Mouse (Mus musculus) T-helper 2 cell (primary cell): ENCODE measurements around the gene Snrpd3.
"Not testable (repeated sequence)": the region's sequence is repeated elsewhere in the genome, so short reads cannot be mapped to it uniquely, and the experiment has no call there.

Source experiments
- in situ Hi-C: fragments of 300-600 bp; cut with MboI, MseI; formaldehyde crosslinking; loops from one replicate; pipeline ENCODE4 v1.15.1; 2025; ENCODE audit warnings: high pct_unique_total_duplicates

Gene Snrpd3

DNA sequence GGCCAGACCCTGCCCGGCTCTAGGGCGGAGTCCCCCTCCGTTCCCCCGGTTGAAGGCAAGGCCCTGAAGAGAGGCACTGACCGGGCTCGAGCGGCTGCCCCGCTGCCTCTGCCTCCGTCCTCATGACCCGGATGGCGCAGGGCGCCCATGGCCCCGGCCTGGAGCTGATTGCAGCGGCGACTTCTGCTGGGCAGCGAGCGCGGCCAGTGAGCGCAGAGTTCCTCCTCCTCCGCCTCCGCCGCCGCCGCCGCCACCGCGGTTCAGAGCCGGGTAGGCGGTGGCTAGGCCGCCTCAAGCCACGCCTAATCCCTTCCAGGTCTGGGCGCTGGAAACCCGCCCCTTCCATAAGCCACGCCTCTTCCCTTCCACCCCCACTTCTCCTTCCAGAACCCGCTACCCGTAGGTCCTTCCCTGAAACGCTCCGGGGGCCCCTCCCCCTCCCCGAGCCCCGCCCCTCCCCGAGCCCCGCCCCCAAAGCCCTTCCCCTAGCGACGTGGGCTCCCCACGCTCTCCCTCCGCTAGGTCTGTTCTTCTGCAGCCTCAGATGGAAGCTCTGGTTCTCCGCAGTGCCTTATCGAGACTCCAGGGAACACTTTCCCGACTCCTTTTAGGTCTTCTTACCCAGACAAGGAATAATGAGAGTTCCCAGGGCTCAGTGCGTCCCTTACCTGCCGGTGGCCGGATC, at the start of gene Snrpd3:
Gene Snrpd3, plus strand, starts transcription at position 479 of the 685 bp plus-strand sequence.
- in situ Hi-C loops, result no loop called here

DNA sequence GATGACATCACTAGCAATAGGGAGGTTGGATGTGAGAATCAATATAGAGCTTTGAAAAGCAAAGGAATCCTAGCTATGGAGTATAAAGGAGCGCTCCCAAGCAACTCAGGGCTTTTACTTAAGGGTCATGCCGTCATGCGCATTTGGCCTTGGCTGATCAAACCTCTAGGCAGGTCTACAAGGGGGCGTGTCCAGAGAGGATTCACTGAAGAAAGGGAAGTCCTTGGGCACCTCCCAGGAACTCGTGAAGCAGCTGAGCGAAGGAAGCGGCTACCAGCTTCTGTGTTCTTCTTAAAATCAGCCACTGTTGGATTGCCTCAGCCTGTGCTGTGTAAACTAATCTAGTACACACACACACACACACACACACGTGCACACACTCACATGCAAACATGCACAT, 43.9 kb upstream of the Snrpd3 start:
- in situ Hi-C loops, result no loop called here

DNA sequence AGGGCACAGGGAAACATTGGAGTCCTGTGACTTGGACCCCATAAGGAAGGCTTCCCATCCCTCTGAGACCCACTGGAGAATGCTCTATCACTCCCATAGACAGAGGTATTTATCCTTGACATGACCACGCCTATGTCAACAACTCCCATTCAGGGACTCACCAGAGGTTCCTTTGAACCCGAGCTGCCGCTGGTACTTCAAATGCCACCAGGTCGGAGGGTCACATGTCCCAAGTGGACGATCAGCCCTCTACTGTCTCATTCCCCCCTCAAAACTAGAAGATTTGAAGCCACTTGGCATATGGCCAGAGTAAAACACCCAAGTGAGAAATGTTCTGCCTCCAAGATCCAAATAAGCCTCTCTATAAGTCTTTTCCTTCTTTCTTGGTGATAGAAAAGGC, 42.8 kb upstream of the Snrpd3 start:
- in situ Hi-C loops, result no loop called here

DNA sequence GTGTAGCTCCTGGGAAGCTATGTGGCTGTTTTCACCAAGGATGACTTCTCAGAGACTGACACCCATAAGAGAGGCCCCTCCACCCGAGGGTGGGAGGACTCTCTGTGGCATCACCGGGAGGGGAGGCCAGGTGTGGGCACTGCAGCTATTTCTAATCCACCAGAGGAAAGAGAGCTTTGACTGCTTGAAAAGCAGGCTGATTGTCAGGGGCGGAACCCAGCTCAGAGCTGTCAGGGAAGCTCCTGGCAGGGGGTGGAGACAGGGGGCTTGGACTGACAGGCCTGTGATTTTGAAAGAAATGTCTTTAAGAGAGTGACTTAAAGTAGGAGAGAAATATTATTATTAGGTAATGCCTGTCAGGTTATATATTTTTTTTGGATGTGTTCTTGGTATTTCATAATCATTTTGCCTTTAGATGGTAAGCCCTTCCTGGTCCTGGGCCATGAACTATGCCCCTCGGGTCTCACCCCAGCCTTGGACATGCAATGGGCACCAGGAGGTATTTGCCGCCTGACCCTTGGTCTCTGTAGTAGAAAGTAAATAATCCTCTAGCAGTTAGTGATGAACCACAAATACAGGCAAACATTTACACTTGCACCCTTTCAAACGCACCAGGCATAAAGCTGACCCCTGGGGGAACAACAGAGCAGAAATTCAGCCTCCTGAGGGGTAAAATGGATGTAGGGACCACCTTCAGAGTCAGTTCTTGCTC, 42.1 kb upstream of the Snrpd3 start:
- in situ Hi-C loops, result not testable (repeated sequence)

DNA sequence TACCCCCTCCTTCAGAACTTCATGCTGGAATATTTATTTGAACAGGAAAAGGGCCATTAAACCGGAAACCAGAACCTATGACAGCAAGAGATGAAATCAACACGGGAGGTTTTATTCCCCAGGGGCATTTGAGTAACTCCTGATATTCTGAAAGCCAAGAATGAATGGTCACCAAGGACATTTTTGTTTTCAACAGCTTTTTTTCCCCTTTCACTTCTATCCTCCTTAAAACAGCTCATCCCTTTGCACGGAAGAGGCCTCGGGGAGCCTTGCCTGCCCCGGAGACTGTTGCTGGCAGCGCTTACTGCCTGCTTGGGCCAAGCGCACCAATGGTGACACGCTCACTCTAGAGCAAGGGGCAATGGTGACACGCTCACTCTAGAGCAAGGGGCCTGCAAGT, 40.3 kb upstream of the Snrpd3 start:
- in situ Hi-C loops, result no loop called here

DNA sequence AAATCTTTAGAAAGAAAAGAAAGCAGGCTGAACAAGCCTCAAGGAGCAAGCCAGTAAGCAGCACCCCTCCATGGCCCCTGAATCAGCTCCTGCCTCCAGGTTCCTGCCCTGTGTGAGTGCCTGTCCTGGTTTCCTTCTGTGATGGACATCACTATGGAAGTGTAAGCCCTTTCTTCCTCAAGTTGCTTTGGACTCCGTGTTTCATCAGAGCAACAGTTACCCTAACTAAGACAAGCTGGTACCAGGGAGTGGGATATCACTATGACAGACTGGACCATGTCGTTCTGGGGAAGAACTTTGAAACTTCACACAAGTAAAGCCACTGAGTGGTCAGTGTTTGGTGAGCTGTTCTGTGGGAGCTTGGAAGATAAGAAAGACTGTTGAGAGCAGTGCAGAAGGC, 37.4 kb upstream of the Snrpd3 start:
- in situ Hi-C loops, result no loop called here

DNA sequence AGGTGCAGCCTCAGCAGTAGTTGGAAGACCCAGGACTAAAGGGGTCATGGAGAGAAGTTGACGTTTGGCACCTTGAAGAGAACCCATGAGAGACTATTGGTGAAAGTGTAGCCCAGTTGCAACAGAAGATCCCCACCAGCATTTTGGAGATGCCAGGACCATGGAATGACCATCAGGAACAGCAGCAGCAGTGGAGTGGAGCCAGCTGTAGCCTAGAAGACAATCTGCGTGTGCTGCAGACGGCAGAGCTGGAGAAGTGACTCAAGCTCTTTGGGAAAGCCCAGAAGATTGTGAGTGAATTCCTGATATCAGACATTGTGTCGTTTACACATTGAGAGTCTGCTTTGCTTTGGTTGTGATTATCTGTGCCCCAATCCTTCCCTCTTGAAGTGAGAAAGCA, 35.6 kb upstream of the Snrpd3 start:
- in situ Hi-C loops, result no loop called here

DNA sequence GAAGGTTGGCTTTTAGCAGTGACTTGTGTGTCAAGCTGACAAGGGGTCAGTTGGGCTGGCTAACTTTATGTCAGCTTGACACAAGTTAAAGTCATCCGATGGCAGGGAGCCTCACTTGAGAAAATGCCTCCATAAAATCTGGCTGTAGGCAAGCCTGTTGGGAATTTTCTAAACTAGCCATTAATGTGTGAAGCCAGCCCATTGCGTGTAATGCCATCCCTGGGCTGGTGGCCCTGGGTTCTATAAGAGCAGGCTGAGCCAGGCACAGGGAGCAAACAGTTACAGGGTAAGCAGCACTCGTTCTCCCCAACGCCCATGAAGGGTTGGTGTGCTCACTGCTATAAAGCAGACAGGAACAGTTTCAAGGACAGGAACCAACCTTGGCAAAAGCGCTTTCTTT, 35.1 kb upstream of the Snrpd3 start:
- in situ Hi-C loops, result no loop called here

DNA sequence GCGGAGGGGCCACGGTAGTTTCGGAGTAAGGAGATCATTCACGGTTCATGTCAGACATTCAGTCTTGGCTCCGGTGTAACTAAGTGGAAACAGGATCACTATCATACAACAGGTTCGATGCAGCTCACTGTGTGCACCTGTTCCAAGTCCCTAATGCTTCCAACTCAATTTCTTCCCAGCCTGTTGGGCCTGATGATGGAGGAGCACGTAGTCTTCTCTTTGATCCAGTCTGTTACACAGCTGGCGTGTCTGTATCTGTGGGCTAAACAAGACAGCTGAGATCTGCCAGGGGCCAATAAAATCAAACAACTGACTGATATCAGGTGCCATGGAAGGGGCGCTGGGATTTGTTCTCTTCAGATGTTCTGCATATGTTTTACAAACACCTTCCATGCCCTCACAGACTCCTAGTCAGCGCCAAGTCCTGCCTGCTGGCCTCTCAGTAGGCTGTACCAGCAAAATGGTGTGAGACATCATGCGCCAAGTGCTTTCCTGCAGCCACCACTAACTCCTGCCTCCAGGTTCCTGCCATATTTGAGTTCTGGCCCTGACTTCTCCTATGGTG, 34.4 kb upstream of the Snrpd3 start:
- in situ Hi-C loops, result no loop called here

DNA sequence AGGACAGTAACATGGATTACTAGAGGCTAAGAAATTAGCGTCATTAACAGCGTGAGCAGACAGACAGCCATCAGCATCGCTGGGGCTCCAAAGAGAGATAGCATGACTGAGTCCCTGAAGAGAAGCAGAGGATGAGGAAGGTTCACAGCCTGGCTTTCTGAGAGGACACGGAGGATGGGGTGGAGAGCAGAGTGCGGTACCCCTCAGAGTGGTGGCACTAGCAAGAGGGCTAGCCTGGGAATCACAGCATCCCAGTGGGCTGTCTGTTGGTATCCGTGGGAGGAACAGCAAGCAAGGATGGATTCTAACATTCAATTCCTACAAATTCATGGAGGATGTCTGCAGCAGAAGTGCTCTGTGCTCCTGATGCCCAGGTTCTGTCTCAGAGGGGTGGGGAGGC, 33.3 kb upstream of the Snrpd3 start:
- in situ Hi-C loops, result no loop called here

DNA sequence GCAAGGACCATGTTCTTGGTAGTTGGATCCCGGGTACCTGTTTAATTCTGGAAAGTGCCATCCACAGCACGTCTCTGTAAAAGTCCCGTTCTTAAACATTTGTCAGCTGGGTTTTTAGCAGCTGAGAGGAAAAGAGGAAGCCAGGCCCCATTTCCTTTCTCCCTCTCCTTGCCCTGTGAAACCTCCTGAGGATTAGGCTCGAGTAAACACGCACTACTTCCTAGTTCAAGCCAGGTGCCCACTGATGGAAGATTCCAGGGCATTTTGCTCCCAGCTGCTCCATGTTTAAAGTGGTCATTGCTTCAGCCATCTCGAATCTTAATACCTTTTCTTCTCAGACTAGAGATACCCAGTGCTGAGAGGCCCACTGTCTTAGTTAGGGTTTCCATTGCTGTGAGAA, 32.6 kb upstream of the Snrpd3 start:
- in situ Hi-C loops, result no loop called here

DNA sequence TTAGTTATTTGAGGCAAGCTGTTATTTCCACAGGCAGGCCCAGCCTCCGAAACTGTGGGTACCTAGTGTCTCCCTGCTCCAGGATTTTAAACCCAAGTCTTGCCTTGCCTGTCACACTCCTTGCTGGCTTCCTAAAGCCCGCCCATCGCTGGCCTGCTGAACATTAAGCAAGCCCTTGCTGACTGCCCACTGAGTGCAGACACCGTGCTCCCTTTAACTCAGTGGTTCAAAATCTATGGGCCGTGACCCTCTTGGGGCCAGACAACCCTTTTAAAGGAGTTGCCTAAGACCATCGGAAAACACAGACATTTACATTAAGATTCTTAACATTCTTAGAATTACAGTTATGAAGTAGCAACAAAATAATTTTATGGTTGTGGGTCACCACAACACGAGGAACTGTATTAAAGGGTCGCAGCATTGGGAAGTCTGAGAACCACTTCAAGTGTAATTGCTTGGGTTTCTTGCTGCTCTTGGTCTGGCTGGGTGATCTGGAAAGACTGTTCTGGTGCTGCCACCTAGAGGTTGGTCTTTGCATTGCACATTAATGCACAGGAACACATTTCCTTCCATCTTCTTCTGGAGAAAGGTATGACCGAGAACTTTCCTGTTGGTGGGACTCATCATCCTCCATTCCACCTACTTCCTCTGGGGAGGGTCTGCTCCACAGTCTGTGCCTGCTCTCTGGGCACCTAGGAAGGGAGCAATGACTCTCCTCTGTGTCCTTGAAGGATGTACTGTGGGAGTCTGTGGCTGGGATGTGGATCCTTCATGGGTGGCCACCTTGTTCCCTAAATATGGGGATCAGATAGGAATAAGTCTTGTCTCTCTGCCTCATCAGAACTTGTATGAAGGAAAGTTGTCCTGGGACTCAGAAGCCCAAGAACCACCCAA, 31.0 kb upstream of the Snrpd3 start:
- in situ Hi-C loops, result no loop called here

DNA sequence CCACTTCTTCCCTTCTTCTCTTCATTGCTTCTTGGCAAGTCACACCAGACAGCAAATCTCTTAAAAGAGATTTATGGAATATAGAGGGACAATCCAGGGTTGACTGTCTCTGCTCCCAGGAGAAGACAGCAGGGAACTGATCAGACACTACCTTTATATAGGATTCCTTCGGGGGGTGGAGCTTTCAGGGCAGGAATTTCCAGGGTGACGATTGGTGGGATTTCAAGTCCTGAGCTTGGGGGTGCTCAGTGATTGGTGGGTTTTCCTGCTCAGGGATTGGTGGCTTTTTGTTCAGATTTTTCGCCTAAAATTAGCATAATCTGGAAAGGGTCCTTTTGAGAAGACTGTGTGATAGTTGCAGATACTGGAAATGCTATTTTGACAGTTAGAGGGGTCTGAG, 30.2 kb upstream of the Snrpd3 start:
- in situ Hi-C loops, result no loop called here

DNA sequence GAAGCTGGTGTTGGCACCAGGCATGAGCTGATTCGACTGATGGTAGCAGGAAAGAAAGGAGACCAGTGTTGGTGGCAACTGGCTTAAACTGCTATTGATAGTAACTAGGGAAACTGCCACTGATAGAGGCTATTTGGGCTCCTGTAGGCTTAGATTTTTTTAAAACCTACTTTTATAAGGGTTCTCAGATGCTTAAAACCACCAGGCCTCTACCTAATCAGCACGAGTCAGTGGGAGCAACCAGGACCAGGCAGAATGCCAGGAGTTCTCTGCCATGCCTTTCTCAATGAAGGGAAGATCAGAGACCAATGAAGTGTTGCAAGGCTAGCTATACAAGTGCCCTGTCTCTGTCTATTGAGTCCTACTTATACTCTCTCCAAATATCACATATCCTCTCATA, 27.8 kb upstream of the Snrpd3 start:
- in situ Hi-C loops, result no loop called here

DNA sequence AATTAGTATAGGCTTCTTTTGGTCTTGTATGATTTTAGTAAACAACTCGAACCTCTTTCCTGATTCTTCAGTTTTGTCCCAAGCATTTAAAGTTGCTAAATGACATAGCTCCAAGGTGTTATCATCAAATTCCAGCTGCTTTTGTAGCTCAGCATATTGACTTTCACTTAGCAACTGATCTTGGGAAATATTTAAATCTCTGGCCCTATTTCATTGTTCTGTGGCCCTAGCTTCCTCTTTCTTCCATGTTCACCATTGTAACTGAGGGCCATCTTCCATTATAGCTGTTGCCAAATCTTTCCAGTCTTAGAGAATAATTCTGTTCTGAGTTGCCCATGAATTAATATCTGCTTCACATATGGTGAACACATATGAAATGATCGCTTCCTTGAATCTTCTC, 26.6 kb upstream of the Snrpd3 start:
- in situ Hi-C loops, result no loop called here

DNA sequence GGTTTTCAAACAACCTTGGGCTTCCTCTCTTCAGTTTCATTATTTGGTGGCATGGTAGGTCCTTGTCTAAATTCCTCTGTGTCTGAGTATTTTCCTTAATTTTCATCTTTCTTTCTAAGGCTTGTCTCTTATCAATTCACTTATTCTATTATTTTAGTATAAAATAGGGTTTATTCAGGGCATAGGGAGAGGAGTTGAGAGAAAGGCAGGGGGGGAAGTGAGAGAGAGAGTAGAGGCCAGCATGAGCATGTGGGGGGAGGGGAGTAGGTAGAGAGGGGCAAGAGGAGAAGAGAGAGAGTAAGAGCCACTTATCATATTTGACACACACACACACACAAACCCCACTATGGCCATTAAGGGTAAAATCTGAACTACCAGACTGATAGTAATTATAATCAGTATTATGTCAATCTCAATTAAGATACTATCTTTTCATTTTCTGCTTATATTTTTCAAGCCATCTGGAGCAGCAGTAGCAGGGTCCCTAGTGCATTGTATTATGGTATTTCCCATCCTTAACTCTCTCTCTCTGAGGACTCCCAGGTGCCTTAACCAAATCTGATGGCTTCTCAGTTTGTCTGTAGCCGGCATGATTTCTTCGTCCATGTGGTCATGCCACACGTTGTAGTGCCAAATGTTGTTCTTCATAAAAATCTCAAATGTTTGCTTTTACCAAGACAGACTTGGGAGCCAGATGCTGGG, 26.0 kb upstream of the Snrpd3 start:
- in situ Hi-C loops, result no loop called here

DNA sequence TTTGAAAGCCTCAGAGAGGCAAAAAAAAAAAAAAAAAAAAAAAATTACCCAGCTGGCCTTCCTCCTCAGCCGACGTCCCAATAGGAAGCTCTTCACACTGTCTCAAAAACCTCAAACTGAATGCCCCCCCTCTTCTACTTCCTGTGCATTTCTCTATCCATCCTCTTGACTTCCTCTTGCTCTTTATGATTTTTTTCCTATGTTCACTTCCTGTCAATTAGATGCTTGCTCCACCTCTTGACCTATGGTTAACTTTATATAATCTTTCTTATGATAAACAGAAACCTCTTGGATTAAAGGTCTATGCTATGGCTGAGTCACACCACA, 25.5 kb upstream of the Snrpd3 start:
- in situ Hi-C loops, result no loop called here

DNA sequence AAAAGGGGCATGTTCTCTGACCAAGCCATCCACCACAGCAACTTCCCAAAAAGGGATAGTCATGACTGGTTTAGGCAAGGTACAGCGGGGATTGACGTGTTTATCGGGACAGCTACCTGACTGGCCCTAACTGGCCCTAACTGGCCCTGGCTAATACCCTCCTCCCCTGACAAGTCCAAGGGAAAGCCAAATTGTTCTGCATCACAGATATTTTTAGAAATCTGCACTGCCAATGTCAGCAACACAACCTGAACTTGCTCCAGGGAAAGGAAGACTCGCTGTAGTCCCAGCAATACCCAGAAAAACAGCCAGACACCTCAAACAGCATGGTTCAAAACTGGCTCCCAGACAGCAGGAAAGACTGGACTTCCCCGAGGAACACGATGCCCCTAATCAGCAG, 22.0 kb upstream of the Snrpd3 start:
- in situ Hi-C loops, result no loop called here

DNA sequence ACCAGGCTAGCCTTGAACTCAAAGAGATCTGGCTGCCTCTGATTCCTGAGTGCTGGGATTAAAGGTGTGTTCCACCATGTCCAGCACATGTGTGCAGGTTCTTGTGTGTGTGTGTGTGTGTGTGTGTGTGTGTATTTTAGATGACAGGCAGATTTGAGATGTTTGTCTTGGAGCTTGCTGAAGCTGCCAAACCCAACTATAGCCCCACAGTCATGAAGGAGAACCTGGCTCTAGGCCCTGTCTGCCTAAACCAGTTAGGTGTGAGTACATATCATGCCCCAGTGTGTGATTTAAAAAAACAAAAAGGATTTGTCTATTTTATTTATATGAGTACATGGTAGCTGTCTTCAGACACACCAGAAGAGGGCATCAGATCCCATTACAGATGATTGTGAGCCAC, 21.4 kb upstream of the Snrpd3 start:
- in situ Hi-C loops, result no loop called here

DNA sequence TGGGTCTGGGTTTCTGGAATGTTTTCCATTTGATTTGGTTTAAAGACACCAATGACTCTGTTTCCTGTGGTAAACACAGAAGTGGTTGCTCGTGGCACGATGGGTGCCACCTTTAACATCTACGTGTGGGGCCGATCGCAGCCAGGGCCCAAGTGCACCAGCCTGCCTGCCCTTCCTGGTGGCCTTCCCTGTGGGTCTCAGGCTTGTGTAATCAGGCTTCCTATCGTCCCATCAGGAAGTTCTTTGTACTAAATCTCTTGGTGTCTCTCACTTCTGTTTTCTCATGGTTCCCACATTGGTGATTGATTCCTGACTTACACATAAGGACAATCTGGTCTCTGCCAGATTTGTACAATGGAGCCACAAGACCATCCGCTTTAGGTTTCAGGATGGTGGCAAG, 18.1 kb upstream of the Snrpd3 start:
- in situ Hi-C loops, result not testable (repeated sequence)

DNA sequence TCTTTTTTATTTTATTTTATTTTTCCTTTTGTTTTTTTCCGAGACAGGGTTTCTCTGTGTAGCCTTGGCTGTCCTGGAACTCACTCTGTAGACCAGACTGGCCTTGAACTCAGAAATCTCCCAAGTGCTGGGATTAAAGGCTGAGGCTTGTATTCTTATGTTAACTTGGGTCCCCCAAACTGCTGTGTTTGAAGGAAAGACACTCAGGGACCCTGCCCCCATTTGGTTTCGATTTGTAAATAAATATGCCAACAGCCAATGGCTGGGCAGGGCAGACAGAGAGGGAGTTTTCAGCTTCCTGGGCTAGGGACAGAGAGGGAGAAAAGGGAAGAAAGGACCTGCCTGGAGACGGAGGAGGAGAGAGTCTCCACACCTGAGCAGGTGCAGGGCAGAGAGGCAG, 17.6 kb upstream of the Snrpd3 start:
- in situ Hi-C loops, result no loop called here

DNA sequence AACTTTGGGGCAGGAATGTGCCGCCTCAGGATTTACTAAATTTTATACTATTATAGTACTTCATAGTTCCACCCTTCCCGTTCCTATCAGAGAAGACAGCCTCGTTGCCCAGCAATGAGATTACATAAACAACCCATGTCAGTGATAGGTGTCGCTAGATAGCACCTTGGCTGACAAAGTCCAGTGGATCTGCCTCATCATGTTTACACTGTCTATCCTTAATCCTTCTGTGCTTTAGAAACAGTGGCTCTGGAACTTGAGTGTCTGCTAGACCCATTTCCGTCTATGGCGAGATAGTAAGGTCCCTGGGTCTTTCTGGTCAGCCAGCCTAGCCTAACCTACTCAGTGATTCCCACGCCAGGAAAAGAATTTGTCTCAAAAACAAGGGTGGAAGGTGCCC, 17.0 kb upstream of the Snrpd3 start:
- in situ Hi-C loops, result no loop called here
